Mouse (Mus musculus) spleen, adult 2 months (tissue): Measurements from ENCODE around the gene Gm20388. TPM values are rescaled to one million over a fixed set of nuclear protein-coding genes. Genes with fewer than 3 reads are reported as not detected.

Experiments used
- DNase-seq, 2 experiments: peaks; one replicate each; pipeline versions ENCODE4 v3.0.0 to v3.0.0-alpha.2; 2012 to 2021; ENCODE audit warnings: low spot score in 2 of 2, low read depth in 1 of 2
- H3K27ac ChIP-seq: fragments of 200-500 bp; 2 replicates; pipeline ENCODE4 v1.5.1; 2012; ENCODE audit warnings: low read length, inconsistent platforms; ENCODE audit not compliant: insufficient read depth
- H3K27me3 ChIP-seq: fragments of 200-500 bp; 2 replicates; pipeline ENCODE4 v1.6.1; 2012; ENCODE audit warnings: mild to moderate bottlenecking, moderate library complexity, low read length, inconsistent platforms; ENCODE audit not compliant: control insufficient read depth, insufficient read depth
- H3K36me3 ChIP-seq: fragments of 200-500 bp; 2 replicates; pipeline ENCODE4 v1.6.1; 2012; ENCODE audit warnings: mild to moderate bottlenecking, low read length, inconsistent platforms; ENCODE audit not compliant: control insufficient read depth, insufficient read depth
- H3K4me1 ChIP-seq: fragments of 200-500 bp; 2 replicates; pipeline ENCODE4 v1.6.1; 2011; ENCODE audit warnings: inconsistent platforms; ENCODE audit not compliant: control insufficient read depth, insufficient read depth, insufficient read length
- H3K4me3 ChIP-seq: fragments of 200-500 bp; 2 replicates; pipeline ENCODE4 v1.5.1; 2011; ENCODE audit warnings: mild to moderate bottlenecking, inconsistent platforms; ENCODE audit not compliant: insufficient read depth, insufficient read length; ENCODE audit errors: extremely low read depth
- CTCF ChIP-seq: fragments of 200-500 bp; IDR thresholded peaks from 2 replicates; pipeline ENCODE4 v1.5.1; 2011; ENCODE audit warnings: mild to moderate bottlenecking, inconsistent platforms; ENCODE audit not compliant: insufficient read depth, insufficient read length, insufficient replicate concordance; ENCODE audit errors: extremely low read depth
- POLR2A ChIP-seq: fragments of 200-500 bp; IDR thresholded peaks from 2 replicates; pipeline ENCODE4 v1.6.1; 2011; ENCODE audit warnings: low read depth, low read length, inconsistent platforms
- WGBS: fragments of 180-500 bp; shearing (Covaris S2); methylation state at CpG from one replicate; pipeline ENCODE4 v1.1.7; 2018; 5-methylcytosine and 5-hydroxymethylcytosine counted together
- polyA plus RNA-seq: library from polyadenylated mRNA; depleted of rRNA; stranded (reverse); fragments of >200 nt; gene quantifications from 2 replicates; pipeline ENCODE4 v1.2.3, GENCODE M21; 2012

Gene Gm20388
- polyA plus RNA-seq, 1 experiment: 26.1 TPM

DNA sequence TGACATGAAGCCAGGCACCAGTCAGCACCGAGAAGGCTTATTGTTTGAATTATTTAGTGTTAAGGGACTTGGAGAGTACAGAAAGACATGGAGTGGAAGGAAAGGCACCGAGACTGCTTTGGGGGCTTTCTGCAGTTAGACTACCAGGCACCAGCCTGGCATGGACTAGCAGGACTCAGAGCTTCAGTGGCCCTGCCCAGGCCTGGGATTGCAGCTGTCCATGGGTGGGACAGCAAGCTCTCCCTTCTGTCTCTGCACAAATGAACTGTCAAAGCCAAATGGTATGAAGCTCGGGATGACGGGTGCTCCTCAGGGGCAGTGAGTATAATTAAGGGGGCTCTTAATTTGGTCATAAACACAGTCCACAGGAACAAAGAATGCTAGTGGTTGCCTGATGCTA is 3153.4 kb downstream of the Gm20388 start:
- WGBS: 90% methylated on average over 4 of the region's 4 CpGs

GRCm38 (mm10) chr8:123064809-123065213 is 3154.2 kb downstream of the Gm20388 start:
- Histone ChIP-seq H3K27me3 (no peaks in the 10 kb centered on the region), H3K36me3 (no peaks in the 10 kb centered on the region), H3K27ac (peak overlapping the region; percentile 95), H3K4me1 (peaks cover 11% of the 10 kb centered on the region; the same call in 1 of the 2 replicates), H3K4me3 (peak overlapping the region; percentile 58)
- TF ChIP-seq POLR2A: 0 out of 2 replicates have a peak, but pooled peaks have one; percentile 6
- TF ChIP-seq CTCF: no peak
- DNase-seq: peak; percentile 44 to 56
- WGBS: under 1% methylated on average over 14 of the region's 14 CpGs

More for the DNA sequence above, 3153.4 kb downstream of the Gm20388 start:
- Histone ChIP-seq H3K4me1 (peaks cover 11% of the 10 kb centered on the region; the same call in 1 of the 2 replicates), H3K27me3 (no peaks in the 10 kb centered on the region), H3K4me3 (no peak overlapping the region), H3K27ac (peak overlapping the region; percentile 95), H3K36me3 (no peaks in the 10 kb centered on the region)
- DNase-seq: no peak
- TF ChIP-seq CTCF (no peak), POLR2A (no peak)

GRCm38 (mm10) chr8:123065214-123066100 is 3154.8 kb downstream of the Gm20388 start:
- TF ChIP-seq CTCF: peak; percentile 26; the same call in 1 of the 2 replicates
- TF ChIP-seq POLR2A: peak; percentile 90
- H3K27ac ChIP-seq: peak overlapping the region; percentile 95
- H3K4me3 ChIP-seq: peak overlapping the region; percentile 88
- no peaks in the 10 kb centered on the region for H3K27me3 ChIP-seq
- 0 out of 2 replicates have a peak, but pooled peaks cover 1% of the 10 kb centered on the region for H3K36me3 ChIP-seq
- DNase-seq: peak; percentile 92 to 95
- H3K4me1 ChIP-seq: peaks cover 11% of the 10 kb centered on the region; the same call in 1 of the 2 replicates
- WGBS: under 1% methylated on average over 66 of the region's 84 CpGs

- Histone ChIP-seq H3K4me1 (peaks cover 11% of the 10 kb centered on the region; the same call in 1 of the 2 replicates), H3K4me3 (peak overlapping the region; percentile 88), H3K36me3 (0 out of 2 replicates have a peak, but pooled peaks cover 2% of the 10 kb centered on the region), H3K27me3 (no peaks in the 10 kb centered on the region), H3K27ac (peak overlapping the region; percentile 90)
- DNase-seq: no peak
- TF ChIP-seq POLR2A (no peak), CTCF (no peak)
- 23% methylated on average over 7 of the region's 7 CpGs for WGBS
These were observed 3155.6 kb downstream of the Gm20388 start for GRCm38 (mm10) chr8:123066101-123066683.

DNA sequence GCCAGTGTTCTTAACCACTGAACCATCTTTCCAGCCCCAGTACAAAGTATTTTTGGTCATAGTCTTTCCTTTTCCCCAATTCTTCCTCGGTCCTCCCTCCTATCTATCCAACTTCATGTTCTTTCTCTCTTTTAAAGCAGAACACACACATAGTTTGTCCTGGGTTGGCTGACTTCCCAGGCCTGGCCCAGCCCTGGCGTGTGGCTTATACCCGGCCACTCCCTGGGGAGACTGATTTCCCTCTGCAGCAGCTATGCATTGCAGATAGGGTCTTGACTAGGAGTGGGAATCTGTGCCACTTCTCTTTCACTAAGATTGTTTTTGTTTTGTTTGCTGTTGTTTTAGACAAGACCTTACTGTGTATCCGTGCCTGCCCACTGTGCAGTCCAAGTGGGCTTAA is 3160.5 kb downstream of the Gm20388 start:
- WGBS: 75% methylated on average over 4 of the region's 4 CpGs
- H3K4me1 ChIP-seq: peaks cover under 1% of the 10 kb centered on the region; the same call in 1 of the 2 replicates
- DNase-seq: no peak
- TF ChIP-seq POLR2A: no peak
- TF ChIP-seq CTCF: no peak
- peaks cover 15% of the 10 kb centered on the region for H3K36me3 ChIP-seq
- no peak overlapping the region for H3K4me3 ChIP-seq
- no peak overlapping the region for H3K27ac ChIP-seq
- no peaks in the 10 kb centered on the region for H3K27me3 ChIP-seq

- H3K27me3 ChIP-seq: no peaks in the 10 kb centered on the region
- no peak overlapping the region for H3K27ac ChIP-seq
- WGBS: 87% methylated on average over 6 of the region's 6 CpGs
- no peak overlapping the region for H3K4me3 ChIP-seq
- H3K4me1 ChIP-seq: no peaks in the 10 kb centered on the region
- TF ChIP-seq CTCF (no peak), POLR2A (no peak)
- no peak for DNase-seq
- peaks cover 34% of the 10 kb centered on the region for H3K36me3 ChIP-seq
These were observed 3166.6 kb downstream of the Gm20388 start for GRCm38 (mm10) chr8:123077213-123077612.
